Mouse (Mus musculus): Measurements from ENCODE around the gene Anapc7. TPM values are rescaled to one million over a fixed set of nuclear protein-coding genes. Genes with fewer than 3 reads are reported as not detected.

The Anapc7 gene
- 9.9 TPM for polyA plus RNA-seq (2014; fragmentation: Illumina TruSeq; extraction: RNeasy Lipid Tissue Mini Kit (QIAGEN cat#74804); ENCODE audit: low read depth, low replicate concordance)

DNA sequence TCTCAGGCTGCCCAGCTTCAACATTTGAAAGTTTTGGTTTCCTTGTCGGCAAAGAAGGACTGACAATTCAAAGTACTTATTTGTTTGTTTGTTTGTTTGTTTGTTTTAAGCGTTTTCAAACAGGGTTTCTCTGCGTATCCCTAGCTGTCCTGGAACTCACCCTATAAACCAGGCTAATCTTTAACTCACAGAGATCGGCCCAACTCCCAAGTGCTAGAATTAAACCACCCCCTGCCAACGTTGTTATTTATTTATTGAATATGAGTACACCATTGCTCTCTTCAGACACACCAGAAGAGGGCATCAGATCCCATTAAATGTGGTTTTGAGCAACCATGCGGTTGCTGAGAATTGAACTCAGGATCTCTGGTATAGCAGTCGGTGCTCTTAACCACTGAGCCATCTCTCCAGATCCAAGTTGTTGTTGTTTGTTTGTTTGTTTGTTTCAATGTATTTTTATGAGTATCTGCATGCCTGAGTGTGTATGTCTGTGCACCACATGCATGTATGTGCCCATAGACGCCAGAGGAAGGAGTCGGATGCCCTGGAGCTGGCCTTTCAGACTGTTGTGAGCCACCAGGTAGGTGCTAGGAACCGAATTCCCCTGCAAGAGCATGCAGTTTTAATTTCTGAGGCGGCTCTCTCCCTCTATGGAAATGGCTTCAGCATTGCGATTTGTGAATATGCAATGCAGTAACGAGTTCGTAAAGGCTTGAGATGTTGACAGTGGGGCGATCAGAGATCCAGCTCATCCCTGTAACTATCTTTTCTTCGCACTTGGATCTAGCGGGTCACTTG is at the start of gene Anapc7:
Gene Anapc7, plus strand, starts transcription at position 423 of the 798 bp plus-strand sequence.

GRCm38 (mm10) chr5:122372192-122372769 is 49.2 kb upstream of the Anapc7 start, which contains the start of gene Fam216a:
TSS of gene Fam216a (minus strand) at chr5:122372364.

DNA sequence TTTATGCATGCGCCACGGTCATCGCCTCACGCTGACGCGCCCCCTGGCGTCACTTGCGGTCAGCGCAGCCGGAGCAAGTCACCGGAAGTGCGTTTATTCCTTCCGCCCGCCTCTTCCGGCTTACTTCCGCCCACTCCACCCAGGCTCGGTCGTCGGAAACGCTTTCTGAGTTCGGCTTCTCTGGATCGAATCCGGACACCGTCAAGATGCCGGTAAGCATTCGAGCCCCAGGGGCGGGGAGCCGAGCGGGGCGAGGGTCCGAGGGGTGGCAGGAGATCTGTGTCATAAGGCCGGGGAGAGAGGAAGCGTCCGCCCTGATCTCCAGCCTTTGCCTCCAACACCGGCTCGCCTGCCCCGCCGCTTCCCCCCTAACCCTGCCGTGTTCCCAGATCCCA is 29.7 kb upstream of the Anapc7 start, which contains the start of gene Arpc3:
Gene Arpc3, plus strand, starts transcription at position 93 of the 395 bp plus-strand sequence.

Other genes with a start within 250 kb of the Anapc7 start
- gene Hvcn1, start 214.9 kb upstream of the Anapc7 start, polyA plus RNA-seq (2014; fragmentation: Illumina TruSeq; extraction: RNeasy Lipid Tissue Mini Kit (QIAGEN cat#74804); ENCODE audit: low read depth, low replicate concordance), result not detected
- gene Tctn1, start 157.2 kb upstream of the Anapc7 start, polyA plus RNA-seq (2014; fragmentation: Illumina TruSeq; extraction: RNeasy Lipid Tissue Mini Kit (QIAGEN cat#74804); ENCODE audit: low read depth, low replicate concordance), result 2.3 TPM
- gene Pptc7, start 137.3 kb upstream of the Anapc7 start, polyA plus RNA-seq (2014; fragmentation: Illumina TruSeq; extraction: RNeasy Lipid Tissue Mini Kit (QIAGEN cat#74804); ENCODE audit: low read depth, low replicate concordance), result 80.2 TPM
- 5.4 TPM for gene Rad9b, start 67.5 kb upstream of the Anapc7 start, polyA plus RNA-seq (2014; fragmentation: Illumina TruSeq; extraction: RNeasy Lipid Tissue Mini Kit (QIAGEN cat#74804); ENCODE audit: low read depth, low replicate concordance)
- gene Vps29, start 67.3 kb upstream of the Anapc7 start, polyA plus RNA-seq (2014; fragmentation: Illumina TruSeq; extraction: RNeasy Lipid Tissue Mini Kit (QIAGEN cat#74804); ENCODE audit: low read depth, low replicate concordance), result 230 TPM
- gene Gpn3, start 49.8 kb upstream of the Anapc7 start, polyA plus RNA-seq (2014; fragmentation: Illumina TruSeq; extraction: RNeasy Lipid Tissue Mini Kit (QIAGEN cat#74804); ENCODE audit: low read depth, low replicate concordance), result 30.3 TPM
- gene Fam216a, start 49.3 kb upstream of the Anapc7 start, polyA plus RNA-seq (2014; fragmentation: Illumina TruSeq; extraction: RNeasy Lipid Tissue Mini Kit (QIAGEN cat#74804); ENCODE audit: low read depth, low replicate concordance), result 16.1 TPM
- 184 TPM for gene Arpc3, start 29.8 kb upstream of the Anapc7 start, polyA plus RNA-seq (2014; fragmentation: Illumina TruSeq; extraction: RNeasy Lipid Tissue Mini Kit (QIAGEN cat#74804); ENCODE audit: low read depth, low replicate concordance)
- 210 TPM for gene Atp2a2, start 80.5 kb downstream of the Anapc7 start, polyA plus RNA-seq (2014; fragmentation: Illumina TruSeq; extraction: RNeasy Lipid Tissue Mini Kit (QIAGEN cat#74804); ENCODE audit: low read depth, low replicate concordance)
- 42.6 TPM for gene Ift81, start 192.8 kb downstream of the Anapc7 start, polyA plus RNA-seq (2014; fragmentation: Illumina TruSeq; extraction: RNeasy Lipid Tissue Mini Kit (QIAGEN cat#74804); ENCODE audit: low read depth, low replicate concordance)
- 1.7 TPM for gene P2rx7, start 222.2 kb downstream of the Anapc7 start, polyA plus RNA-seq (2014; fragmentation: Illumina TruSeq; extraction: RNeasy Lipid Tissue Mini Kit (QIAGEN cat#74804); ENCODE audit: low read depth, low replicate concordance)